Mouse (Mus musculus): ENCODE data around the gene Olfr556. TPM values are rescaled to one million over a fixed set of nuclear protein-coding genes. Genes with fewer than 3 reads are reported as not detected.
"Not testable (repeated sequence)": the region's sequence is repeated elsewhere in the genome, so short reads cannot be mapped to it uniquely, and the experiment has no call there.

The Olfr556 gene
- not detected in 2 replicates for polyA plus RNA-seq (2012; rRNA removed)

DNA sequence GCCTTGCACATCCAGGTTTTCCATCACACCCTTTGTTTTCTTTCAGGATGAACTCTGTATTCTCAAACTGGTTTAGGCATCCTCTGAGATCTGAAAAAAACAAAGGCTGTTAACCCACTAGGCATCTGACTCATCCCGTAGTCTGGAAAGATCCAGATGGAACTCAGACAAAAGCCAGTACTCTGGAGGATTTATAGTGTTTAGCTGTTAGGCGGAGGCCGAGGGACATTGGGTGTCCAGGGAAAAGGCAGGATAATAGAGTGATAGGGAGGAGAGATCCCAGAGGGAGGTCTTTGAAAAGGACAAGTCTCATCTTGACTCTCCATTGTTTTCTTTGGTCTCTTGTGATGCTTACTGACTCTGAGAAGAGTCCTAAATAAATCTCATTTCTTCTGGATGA, at the start of gene Olfr556:
TSS of gene Olfr556 (plus strand) at position 301 of the 400 bp plus-strand sequence.
- 48% methylated on average over 3 of the region's 3 CpGs for WGBS
- DNase-seq (ENCODE audit: low read depth, low spot score), result no peak

DNA sequence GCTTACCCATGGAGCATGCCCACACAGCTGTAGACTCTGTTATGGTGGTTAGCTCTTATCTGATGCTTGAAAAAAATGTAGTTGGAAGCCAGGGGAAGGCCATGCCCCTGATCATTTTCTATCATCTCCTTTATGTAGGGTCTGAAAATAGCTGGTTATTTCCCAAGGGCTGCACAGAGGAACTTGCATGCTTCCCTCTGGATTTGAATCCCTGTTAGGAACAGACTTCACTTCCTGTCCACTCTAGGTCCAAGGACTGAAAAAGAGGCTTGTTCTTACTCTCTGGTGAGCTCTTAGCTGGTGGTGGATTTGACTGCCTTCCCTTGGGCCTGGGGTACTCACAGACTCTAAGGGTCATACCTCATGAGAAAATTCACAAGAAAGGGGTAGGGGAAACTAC, 46.6 kb upstream of the Olfr556 start, which contains the start of gene Olfr553:
TSS of gene Olfr553 (minus strand) at position 101 of the 400 bp plus-strand sequence.
- DNase-seq (ENCODE audit: low read depth, low spot score), result no peak

DNA sequence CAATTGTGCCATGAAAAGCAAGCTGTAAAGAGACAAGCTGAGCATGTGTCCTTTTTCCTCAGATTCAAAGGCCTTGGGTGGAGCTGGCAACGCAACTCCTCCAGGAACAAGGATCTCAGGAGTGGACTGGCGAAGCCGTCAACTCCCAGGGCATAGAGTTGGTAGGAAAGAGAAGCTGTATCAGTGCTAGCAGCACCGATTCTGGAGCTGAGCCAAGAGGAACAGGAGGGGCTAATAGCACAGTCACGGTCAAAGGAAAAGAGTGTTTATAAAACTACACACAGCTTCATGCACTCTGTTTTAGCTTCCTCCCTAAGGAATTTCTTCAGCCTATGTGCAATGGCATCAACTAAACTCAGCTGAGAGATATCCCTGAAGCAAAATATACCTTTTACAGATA, 45.1 kb upstream of the Olfr556 start:
- WGBS, result 16% methylated on average over 5 of the region's 5 CpGs
- no peak for DNase-seq (ENCODE audit: low read depth, low spot score)

DNA sequence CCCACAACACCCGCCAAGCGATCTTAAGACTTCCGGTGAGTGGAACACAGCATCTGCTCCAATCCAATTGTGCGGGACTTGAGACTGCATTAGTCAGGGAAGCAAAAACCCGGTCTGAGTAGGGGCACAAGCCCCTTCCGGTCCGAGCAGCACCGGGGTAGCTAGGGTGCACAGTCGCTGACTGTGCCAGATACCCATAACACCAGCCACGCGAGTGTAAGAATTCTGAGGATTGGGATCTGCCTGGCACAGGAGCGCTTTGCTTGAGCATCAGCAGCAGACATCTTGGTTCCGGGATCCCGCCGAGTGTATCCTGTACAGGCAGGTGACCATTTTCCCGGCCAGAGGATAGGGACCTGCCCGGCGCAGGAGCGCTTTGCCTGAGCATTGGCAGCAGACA, 44.3 kb upstream of the Olfr556 start:
- DNase-seq (ENCODE audit: low read depth, low spot score), result not testable (repeated sequence)
- WGBS, result 88% methylated on average over 19 of the region's 19 CpGs

DNA sequence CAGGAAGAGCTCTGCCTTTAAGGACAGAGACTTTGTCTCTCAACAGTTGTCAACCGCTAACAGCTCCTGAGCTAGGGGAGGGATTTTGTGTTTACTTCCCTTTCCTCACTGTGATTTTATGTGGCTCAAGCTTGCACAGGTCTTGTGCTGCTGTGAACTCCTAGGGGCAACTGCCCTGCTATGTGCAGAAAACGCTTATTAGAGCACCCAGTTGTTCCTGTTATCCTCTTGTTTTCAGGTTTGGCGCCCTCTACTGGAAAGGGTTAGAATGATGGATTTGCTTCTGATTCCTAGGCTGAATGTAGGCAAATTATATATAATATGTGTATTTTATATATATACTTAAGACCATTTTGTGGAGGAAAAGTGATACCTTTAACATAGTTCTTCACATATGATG, 28.0 kb upstream of the Olfr556 start:
- WGBS, result 32% methylated on average over 3 of the region's 3 CpGs
- peak; percentile 28 for DNase-seq (ENCODE audit: low read depth, low spot score)

DNA sequence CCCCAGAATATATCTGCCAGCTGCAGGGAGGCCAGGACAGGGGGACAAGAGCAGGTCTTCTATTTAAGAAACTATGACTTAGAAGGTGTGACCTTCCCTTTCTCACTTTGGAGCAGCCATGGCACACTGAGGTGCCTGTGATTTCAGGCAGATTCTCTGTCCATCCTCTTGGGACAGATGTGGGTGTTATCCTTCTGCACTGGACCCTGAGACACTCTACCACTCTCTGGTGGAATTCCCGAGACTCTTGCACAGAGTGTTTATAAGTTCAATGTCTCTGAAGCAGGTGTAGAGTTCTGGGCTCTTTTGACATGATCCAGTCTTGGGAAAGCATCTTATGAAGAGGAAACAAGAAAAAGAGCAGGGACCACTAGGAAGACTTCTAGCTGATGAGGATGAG, 26.6 kb upstream of the Olfr556 start, which contains the start of gene Olfr554:
TSS of gene Olfr554 (plus strand) at position 301 of the 400 bp plus-strand sequence.
- no peak for DNase-seq (ENCODE audit: low read depth, low spot score)
- 70% methylated on average over 1 of the region's 1 CpGs for WGBS

DNA sequence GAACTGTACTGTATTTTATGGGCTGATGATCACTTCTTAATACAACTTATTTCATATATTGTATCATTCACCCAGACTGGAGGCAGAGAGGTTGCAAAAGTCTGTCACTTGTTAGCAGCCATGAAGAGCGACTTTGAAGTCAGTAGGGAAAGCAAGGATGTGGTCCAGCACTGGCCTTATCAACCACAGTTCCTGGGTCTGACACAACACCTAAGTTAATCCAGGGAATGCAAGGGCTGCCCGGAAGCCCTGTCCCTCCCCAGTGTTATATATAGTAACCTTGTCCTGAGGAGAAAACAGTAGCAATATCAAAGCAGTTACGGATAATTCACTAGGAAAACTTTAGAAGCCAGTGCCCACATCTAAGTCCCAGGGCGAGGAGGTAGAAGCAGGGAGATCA, 19.8 kb upstream of the Olfr556 start:
- 80% methylated on average over 4 of the region's 4 CpGs for WGBS

DNA sequence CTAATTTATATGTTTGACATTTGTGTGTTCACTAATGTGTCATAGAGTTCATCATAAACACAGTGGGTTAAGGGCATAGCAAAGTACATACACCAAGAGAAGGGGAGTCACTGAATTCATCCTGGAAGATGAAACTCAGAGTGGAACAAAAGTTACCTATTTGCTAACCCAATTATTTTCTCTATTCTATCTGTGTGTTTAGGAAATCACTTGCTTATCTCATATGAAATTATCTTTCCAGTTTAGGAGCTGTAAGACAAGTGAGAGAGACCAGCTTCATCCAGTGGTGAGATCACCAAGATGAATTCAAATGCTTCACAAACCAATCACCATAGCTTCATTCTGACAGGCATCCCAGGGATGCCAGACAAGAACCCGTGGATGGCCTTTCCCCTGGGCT, 6.2 kb upstream of the Olfr556 start, which contains the start of gene Olfr555:
TSS of gene Olfr555 (plus strand) at position 301 of the 400 bp plus-strand sequence.
- WGBS, result 84% methylated on average over 1 of the region's 1 CpGs
- no peak for DNase-seq (ENCODE audit: low read depth, low spot score)

More for the DNA sequence above, 19.8 kb upstream of the Olfr556 start:
- DNase-seq (ENCODE audit: low read depth, low spot score), result not testable (repeated sequence)

DNA sequence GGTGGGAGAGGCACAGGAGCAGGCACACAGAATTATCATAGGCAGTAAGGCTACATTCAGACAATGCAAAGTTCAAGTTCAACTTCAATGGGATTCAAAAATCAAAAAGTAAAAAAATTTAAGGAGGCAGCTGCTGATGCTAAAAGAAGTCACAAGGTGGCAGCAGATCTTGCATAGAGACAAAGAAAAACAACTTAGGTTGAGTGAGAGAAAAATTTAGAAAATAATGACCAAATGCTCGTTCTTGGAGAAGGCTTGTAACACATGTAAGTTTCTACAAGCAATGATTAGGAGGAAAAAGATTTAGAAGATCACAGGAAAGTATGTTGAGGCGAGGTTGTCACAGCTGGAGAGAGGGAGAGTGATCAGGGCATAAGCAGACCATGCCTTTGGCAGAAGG, 679 bp downstream of the Olfr556 start:
- WGBS, result 38% methylated on average over 2 of the region's 2 CpGs
- no peak for DNase-seq (ENCODE audit: low read depth, low spot score)

DNA sequence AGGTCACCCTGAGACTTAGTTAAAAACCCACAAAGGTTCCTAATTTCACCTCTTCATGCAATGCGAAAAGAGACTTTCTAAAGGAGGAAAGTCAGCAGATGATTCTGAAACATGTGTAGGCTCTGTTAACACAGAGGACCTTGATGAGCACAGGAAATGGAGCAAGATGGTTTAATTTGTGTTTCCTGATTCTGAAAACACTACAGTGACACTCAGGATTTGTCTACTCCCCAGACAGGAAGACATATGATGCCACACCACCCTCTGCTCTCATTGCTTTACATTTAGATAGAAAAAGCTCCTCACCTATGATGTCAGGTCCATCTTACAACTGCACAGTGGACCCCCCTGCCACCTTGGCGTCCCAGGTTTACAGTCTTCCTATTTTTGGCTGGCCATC, 11.5 kb downstream of the Olfr556 start:
- 75% methylated on average over 2 of the region's 2 CpGs for WGBS
- no peak for DNase-seq (ENCODE audit: low read depth, low spot score)

DNA sequence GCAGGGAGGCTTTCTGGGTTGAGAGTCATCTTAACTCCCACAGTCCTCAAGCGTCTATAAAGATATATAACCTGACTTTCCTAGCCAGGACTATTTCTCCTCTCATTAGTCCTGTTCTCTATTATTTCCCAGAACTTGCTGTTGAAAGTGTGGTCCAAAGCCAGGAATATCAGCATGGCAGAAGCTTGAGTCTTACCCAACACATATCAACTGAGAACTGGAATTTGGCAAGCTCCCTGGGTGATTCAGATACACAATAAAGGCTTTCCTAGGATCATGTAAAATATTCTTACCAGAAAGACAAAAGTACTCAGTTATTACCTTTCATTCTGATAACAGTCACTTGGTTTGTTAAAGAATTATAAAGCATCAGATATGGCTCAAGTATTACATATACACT, 17.2 kb downstream of the Olfr556 start:
- 90% methylated on average over 1 of the region's 1 CpGs for WGBS

DNA sequence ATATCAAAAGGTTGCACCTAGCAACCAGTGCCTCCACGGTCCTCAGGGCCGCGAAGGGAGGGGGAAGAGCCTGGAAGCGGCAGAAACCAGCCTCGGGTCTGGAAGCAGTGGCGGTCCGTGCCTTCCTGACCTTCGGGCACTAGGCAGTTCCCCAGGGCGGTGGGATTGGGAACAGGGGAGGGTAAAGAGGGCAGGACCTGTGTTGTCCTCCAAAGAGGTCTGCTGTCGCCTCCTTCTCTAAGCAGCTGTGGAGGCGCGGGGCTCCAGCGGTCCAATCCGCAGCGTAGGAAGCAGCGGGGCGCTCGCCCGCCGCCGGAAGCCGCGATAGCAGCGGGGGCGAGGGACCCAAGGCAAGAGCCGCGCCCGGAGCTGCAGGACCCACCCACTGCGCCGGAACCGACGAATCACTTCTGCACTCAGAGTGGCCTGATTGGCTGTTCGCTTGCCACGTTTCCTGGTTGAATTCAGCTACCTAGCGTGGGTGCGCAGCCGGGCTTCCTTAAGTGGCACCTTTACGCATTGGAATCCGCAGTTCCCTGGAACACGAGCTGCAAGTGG, 22.3 kb downstream of the Olfr556 start, which contains the start of gene Trim68:
TSS of gene Trim68 (minus strand) at position 384 of the 558 bp plus-strand sequence.
- WGBS, result under 1% methylated on average over 40 of the region's 40 CpGs
- DNase-seq (ENCODE audit: low read depth, low spot score), result peak; percentile 69

More for the DNA sequence above, 17.2 kb downstream of the Olfr556 start:
- DNase-seq (ENCODE audit: low read depth, low spot score), result no peak

DNA sequence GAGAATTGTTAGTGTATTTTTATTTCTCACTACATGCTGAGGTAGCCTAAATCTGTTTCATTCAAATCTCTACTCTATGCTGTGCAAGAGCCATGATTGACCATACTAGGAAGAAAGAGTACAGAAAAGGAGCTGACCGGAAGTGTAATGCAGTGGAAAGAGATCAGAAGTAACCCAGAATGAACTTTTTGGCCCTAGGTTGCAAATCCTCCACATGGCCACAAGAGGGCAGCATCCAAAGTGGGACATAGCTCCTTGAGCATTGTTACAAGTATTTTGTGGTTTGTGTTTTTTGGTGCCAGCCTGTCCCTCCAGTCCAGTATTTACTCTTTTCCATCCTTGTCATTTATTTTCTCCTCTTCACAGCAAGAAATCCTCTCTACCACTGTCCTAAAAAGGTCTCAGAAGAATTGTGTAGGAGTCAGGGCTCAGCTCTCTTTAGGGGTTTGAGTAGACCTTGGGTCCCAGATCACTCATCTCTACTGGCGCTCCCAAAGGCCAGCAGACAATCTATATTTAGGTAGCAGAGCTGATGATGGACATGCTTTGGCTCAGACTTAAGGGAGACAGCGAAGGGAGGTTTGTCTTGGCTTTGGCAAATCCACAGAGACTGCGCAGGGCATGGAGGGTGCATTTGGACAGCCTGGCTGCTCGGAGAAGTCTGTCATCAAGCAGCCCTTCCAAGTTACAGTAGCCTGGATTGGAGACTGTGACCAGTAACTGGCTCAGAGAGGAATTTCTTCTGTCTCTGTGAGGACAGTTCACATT, 30.8 kb downstream of the Olfr556 start, which contains the start of gene Olfr557:
TSS of gene Olfr557 (plus strand) at position 553 of the 768 bp plus-strand sequence.
- WGBS, result 74% methylated on average over 5 of the region's 5 CpGs
- no peak for DNase-seq (ENCODE audit: low read depth, low spot score)

DNA sequence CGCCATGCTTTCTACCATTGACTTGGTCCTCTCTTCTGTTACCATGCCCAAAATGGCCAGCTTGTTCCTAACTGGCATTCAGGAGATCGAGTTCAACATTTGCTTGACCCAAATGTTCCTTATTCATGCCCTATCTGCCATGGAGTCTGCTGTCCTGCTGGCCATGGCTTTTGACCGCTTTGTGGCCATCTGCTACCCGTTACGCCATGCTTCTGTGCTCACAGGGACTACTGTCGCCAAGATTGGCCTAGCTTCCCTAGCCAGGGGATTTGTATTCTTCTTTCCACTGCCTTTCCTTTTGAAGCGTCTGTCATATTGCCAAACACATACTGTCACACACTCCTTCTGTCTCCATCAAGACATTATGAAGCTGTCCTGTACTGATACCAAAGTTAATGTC, 33.8 kb downstream of the Olfr556 start:
- DNase-seq (ENCODE audit: low read depth, low spot score), result no peak
- WGBS, result 87% methylated on average over 7 of the region's 7 CpGs

DNA sequence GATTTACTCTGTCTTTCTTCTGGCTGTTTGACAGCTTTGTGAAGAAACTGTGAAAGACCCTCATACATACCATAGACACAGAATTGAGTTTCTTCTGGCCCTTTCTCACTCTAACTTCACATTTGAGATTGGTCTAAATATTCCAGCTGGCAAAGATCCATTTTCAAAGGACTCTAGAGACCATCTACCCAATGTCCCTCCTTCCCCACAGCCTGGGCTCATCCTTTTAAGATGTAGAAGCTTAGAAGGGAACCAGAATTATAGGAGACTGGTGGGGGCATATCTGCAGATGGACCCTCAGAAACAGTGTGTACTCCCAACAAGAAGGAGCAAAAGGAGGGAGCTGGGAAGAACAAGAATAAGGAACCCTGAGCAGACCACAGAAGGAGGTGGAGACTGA, 37.2 kb downstream of the Olfr556 start, which contains the start of gene Olfr558:
TSS of gene Olfr558 (plus strand) at position 301 of the 400 bp plus-strand sequence.
- DNase-seq (ENCODE audit: low read depth, low spot score), result no peak

DNA sequence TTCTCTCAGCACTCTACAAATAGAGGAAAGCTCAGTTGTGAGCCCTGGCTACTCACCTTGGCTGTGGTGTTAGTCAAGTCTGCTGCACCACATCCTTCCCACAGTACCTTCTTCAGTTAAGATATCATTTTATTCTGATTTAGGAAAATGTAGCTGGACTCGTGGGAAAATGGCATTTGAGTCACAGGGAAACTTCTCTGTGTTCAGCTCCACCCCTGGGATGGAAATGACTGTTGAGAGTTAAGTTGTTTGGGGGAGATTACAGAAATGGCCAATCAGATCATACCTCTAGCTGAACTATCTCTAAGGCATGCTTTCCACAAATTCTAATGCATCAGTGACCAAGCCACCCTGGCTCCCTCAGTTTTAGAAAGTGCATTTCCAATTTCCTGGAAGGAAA, 54.3 kb downstream of the Olfr556 start, which contains the start of gene Olfr33:
TSS of gene Olfr33 (minus strand) at position 101 of the 400 bp plus-strand sequence.
- DNase-seq (ENCODE audit: low read depth, low spot score), result no peak
- 23% methylated on average over 1 of the region's 1 CpGs for WGBS

Other genes starting within 250 kb of the Olfr556 start
- 12.2 and 16.9 TPM in 2 replicates for gene Rrm1, start 223.2 kb upstream of the Olfr556 start, polyA plus RNA-seq (2012; rRNA removed)
- gene Olfr543, start 183.2 kb upstream of the Olfr556 start, polyA plus RNA-seq (2012; rRNA removed), result not detected in 2 replicates
- not detected in 2 replicates for gene Olfr544, start 176.6 kb upstream of the Olfr556 start, polyA plus RNA-seq (2012; rRNA removed)
- gene Olfr545, start 165.3 kb upstream of the Olfr556 start, polyA plus RNA-seq (2012; rRNA removed), result not detected in 2 replicates
- gene Olfr547, start 130.2 kb upstream of the Olfr556 start, polyA plus RNA-seq (2012; rRNA removed), result not detected in 2 replicates
- gene Olfr548-ps1, start 124.0 kb upstream of the Olfr556 start, polyA plus RNA-seq (2012; rRNA removed), result not detected in 2 replicates
- gene Olfr549, start 115.0 kb upstream of the Olfr556 start, polyA plus RNA-seq (2012; rRNA removed), result not detected in 2 replicates
- gene Trim21, start 99.4 kb upstream of the Olfr556 start, polyA plus RNA-seq (2012; rRNA removed), result 4.9 and 6.2 TPM in 2 replicates
- gene Olfr550, start 93.5 kb upstream of the Olfr556 start, polyA plus RNA-seq (2012; rRNA removed), result not detected in 2 replicates
- gene Olfr551, start 73.0 kb upstream of the Olfr556 start, polyA plus RNA-seq (2012; rRNA removed), result not detected in 2 replicates
- not detected in 2 replicates for gene Olfr552, start 67.1 kb upstream of the Olfr556 start, polyA plus RNA-seq (2012; rRNA removed)
- gene Olfr553, start 46.7 kb upstream of the Olfr556 start, polyA plus RNA-seq (2012; rRNA removed), result not detected in 2 replicates
- gene Olfr554, start 26.5 kb upstream of the Olfr556 start, polyA plus RNA-seq (2012; rRNA removed), result not detected in 2 replicates
- not detected in 2 replicates for gene Olfr555, start 6.1 kb upstream of the Olfr556 start, polyA plus RNA-seq (2012; rRNA removed)
- gene Trim68, start 22.4 kb downstream of the Olfr556 start, polyA plus RNA-seq (2012; rRNA removed), result 6.7 and 9.2 TPM in 2 replicates
- not detected in 2 replicates for gene Olfr557, start 31.0 kb downstream of the Olfr556 start, polyA plus RNA-seq (2012; rRNA removed)
- 0.45 and 0.62 TPM in 2 replicates for gene Olfr558, start 37.3 kb downstream of the Olfr556 start, polyA plus RNA-seq (2012; rRNA removed)
- gene Olfr33, start 54.2 kb downstream of the Olfr556 start, polyA plus RNA-seq (2012; rRNA removed), result not detected in 2 replicates
- gene Olfr559, start 62.6 kb downstream of the Olfr556 start, polyA plus RNA-seq (2012; rRNA removed), result not detected in 2 replicates
- gene Olfr560, start 94.5 kb downstream of the Olfr556 start, polyA plus RNA-seq (2012; rRNA removed), result not detected in 2 replicates
- gene Olfr78, start 94.6 kb downstream of the Olfr556 start, polyA plus RNA-seq (2012; rRNA removed), result 0.47 and 1.0 TPM in 2 replicates
- gene Olfr561, start 106.3 kb downstream of the Olfr556 start, polyA plus RNA-seq (2012; rRNA removed), result not detected in 2 replicates
- gene Olfr564, start 138.6 kb downstream of the Olfr556 start, polyA plus RNA-seq (2012; rRNA removed), result not detected in 2 replicates
- gene Olfr566, start 193.9 kb downstream of the Olfr556 start, polyA plus RNA-seq (2012; rRNA removed), result not detected in 2 replicates
- gene Olfr568, start 212.2 kb downstream of the Olfr556 start, polyA plus RNA-seq (2012; rRNA removed), result not detected in 2 replicates
- gene Olfr569, start 226.0 kb downstream of the Olfr556 start, polyA plus RNA-seq (2012; rRNA removed), result not detected in 2 replicates
- gene Olfr570, start 229.7 kb downstream of the Olfr556 start, polyA plus RNA-seq (2012; rRNA removed), result not detected in 2 replicates